Mouse (Mus musculus) intestine, postnatal 0 days (tissue): ENCODE measurements at regions not wholly inside any gene's neighbourhood (a gene's known extent, or its start where the extent isn't known, plus 50 kb on each side); places are given as distances from the start of the nearest gene placed in this dataset.

ENCODE experiments used
- ATAC-seq: fragments of 200-750 bp; cut with Nextera tagmentation; 2 replicates; pipeline ENCODE4 v1.8.0; 2017; ENCODE audit warnings: mild to moderate bottlenecking, moderate TSS enrichment, moderate library complexity
- H3K27ac ChIP-seq: fragments of 300-500 bp; sonication (generic); 2 replicates; pipeline ENCODE4 v1.5.1; 2014; ENCODE audit warnings: mild to moderate bottlenecking, low read depth, low read length, moderate library complexity
- H3K27me3 ChIP-seq: fragments of 300-500 bp; sonication (generic); replicated peaks from 2 replicates; pipeline ENCODE4 v1.6.1; 2014; ENCODE audit warnings: low read length, mixed read lengths; ENCODE audit not compliant: control insufficient read depth, insufficient read depth
- H3K36me3 ChIP-seq: fragments of 300-500 bp; sonication (generic); 2 replicates; pipeline ENCODE4 v1.6.1; 2014; ENCODE audit warnings: mild to moderate bottlenecking, moderate library complexity; ENCODE audit not compliant: control insufficient read depth, insufficient read depth
- H3K4me1 ChIP-seq: fragments of 300-500 bp; sonication (generic); replicated peaks from 2 replicates; pipeline ENCODE4 v1.6.1; 2014; ENCODE audit warnings: antibody characterized with exemption, low read length, mixed read lengths; ENCODE audit not compliant: control insufficient read depth, insufficient read depth
- H3K4me2 ChIP-seq: fragments of 300-500 bp; sonication (generic); replicated peaks from 2 replicates; pipeline ENCODE4 v1.6.1; 2014; ENCODE audit warnings: low read depth, mild to moderate bottlenecking, moderate library complexity
- H3K4me3 ChIP-seq: fragments of 300-500 bp; sonication (generic); 2 replicates; pipeline ENCODE4 v1.5.1; 2014; ENCODE audit warnings: low read depth, low read length
- H3K9ac ChIP-seq: fragments of 300-500 bp; sonication (generic); 2 replicates; pipeline ENCODE4 v1.6.1; 2014; ENCODE audit warnings: mild to moderate bottlenecking, low read depth, low read length
- H3K9me3 ChIP-seq: fragments of 300-500 bp; sonication (generic); 2 replicates; pipeline ENCODE4 v1.6.1; 2016; ENCODE audit warnings: mixed run types; ENCODE audit not compliant: control insufficient read depth
- CTCF ChIP-seq: sonication (generic); IDR thresholded peaks from 2 replicates; pipeline ENCODE4 v1.5.1; 2016; ENCODE audit warnings: low read depth, mild to moderate bottlenecking, control low read depth, antibody characterized with exemption, moderate library complexity
- WGBS: fragments of 180-500 bp; shearing (Covaris S2); extraction: QIAGEN DNeasy Blood & Tissue Kit; methylation state at CpG from one replicate; pipeline ENCODE4 v1.1.7; 2014; 5-methylcytosine and 5-hydroxymethylcytosine counted together

- 68% methylated on average over 4 of the region's 4 CpGs for WGBS
- TF ChIP-seq CTCF: no peak
- Histone ChIP-seq H3K9me3 (no peaks in the 10 kb centered on the region), H3K4me3 (no peak overlapping the region), H3K27me3 (no peaks in the 10 kb centered on the region), H3K9ac (no peak overlapping the region), H3K4me1 (peaks cover 4% of the 10 kb centered on the region; the same call in 1 of the 2 replicates), H3K4me2 (no peak overlapping the region), H3K27ac (no peak overlapping the region), H3K36me3 (no peaks in the 10 kb centered on the region)
- ATAC-seq: no peak
These were observed 189.3 kb upstream of the Phactr1 start for GRCm38 (mm10) chr13:42490956-42491680.

- WGBS: 66% methylated on average over 5 of the region's 5 CpGs
- H3K27me3 ChIP-seq: no peaks in the 10 kb centered on the region
- H3K27ac ChIP-seq: no peak overlapping the region
- no peak overlapping the region for H3K4me2 ChIP-seq
- no peaks in the 10 kb centered on the region; the same call in 1 of the 2 replicates for H3K4me1 ChIP-seq
- H3K36me3 ChIP-seq: no peaks in the 10 kb centered on the region
- TF ChIP-seq CTCF: no peak
- ATAC-seq: no peak
- H3K4me3 ChIP-seq: no peak overlapping the region
- H3K9ac ChIP-seq: no peak overlapping the region
- no peaks in the 10 kb centered on the region for H3K9me3 ChIP-seq
These were observed 186.1 kb upstream of the Phactr1 start for GRCm38 (mm10) chr13:42494371-42494770.

- Histone ChIP-seq H3K4me3 (no peak overlapping the region), H3K27ac (no peak overlapping the region), H3K36me3 (no peaks in the 10 kb centered on the region), H3K4me2 (no peak overlapping the region), H3K9ac (no peak overlapping the region), H3K9me3 (no peaks in the 10 kb centered on the region), H3K27me3 (no peaks in the 10 kb centered on the region), H3K4me1 (no peaks in the 10 kb centered on the region; the same call in 1 of the 2 replicates)
- 68% methylated on average over 4 of the region's 4 CpGs for WGBS
- ATAC-seq: no peak
- no peak for TF ChIP-seq CTCF
These were observed 182.1 kb upstream of the Phactr1 start for GRCm38 (mm10) chr13:42498351-42498750.

- Histone ChIP-seq H3K9ac (no peak overlapping the region), H3K9me3 (no peaks in the 10 kb centered on the region), H3K4me1 (no peaks in the 10 kb centered on the region; the same call in 1 of the 2 replicates), H3K27me3 (no peaks in the 10 kb centered on the region), H3K27ac (no peak overlapping the region), H3K36me3 (no peaks in the 10 kb centered on the region), H3K4me3 (no peak overlapping the region), H3K4me2 (no peak overlapping the region)
- TF ChIP-seq CTCF: no peak
- no peak for ATAC-seq
- 87% methylated on average over 5 of the region's 5 CpGs for WGBS
These were observed 172.9 kb upstream of the Phactr1 start for GRCm38 (mm10) chr13:42507535-42507934.

GRCm38 (mm10) chr13:42518686-42519085 lies 161.7 kb upstream of the Phactr1 start:
- ATAC-seq: no peak
- Histone ChIP-seq H3K9ac (no peak overlapping the region), H3K27ac (no peak overlapping the region), H3K4me1 (no peaks in the 10 kb centered on the region), H3K4me2 (no peak overlapping the region), H3K36me3 (no peaks in the 10 kb centered on the region), H3K4me3 (no peak overlapping the region), H3K27me3 (no peaks in the 10 kb centered on the region), H3K9me3 (no peaks in the 10 kb centered on the region)
- TF ChIP-seq CTCF: no peak
- 51% methylated on average over 4 of the region's 4 CpGs for WGBS

GRCm38 (mm10) chr13:42522553-42522952 lies 157.9 kb upstream of the Phactr1 start:
- Histone ChIP-seq H3K27ac (no peak overlapping the region), H3K9me3 (no peaks in the 10 kb centered on the region), H3K4me1 (0 out of 2 replicates have a peak, but pooled peaks cover 12% of the 10 kb centered on the region), H3K4me3 (no peak overlapping the region), H3K9ac (no peak overlapping the region), H3K27me3 (no peaks in the 10 kb centered on the region), H3K36me3 (no peaks in the 10 kb centered on the region), H3K4me2 (no peak overlapping the region)
- no peak for TF ChIP-seq CTCF
- no peak for ATAC-seq
